ENCODE assay signal across 8 mouse cellular contexts in the genomic region with DNA sequence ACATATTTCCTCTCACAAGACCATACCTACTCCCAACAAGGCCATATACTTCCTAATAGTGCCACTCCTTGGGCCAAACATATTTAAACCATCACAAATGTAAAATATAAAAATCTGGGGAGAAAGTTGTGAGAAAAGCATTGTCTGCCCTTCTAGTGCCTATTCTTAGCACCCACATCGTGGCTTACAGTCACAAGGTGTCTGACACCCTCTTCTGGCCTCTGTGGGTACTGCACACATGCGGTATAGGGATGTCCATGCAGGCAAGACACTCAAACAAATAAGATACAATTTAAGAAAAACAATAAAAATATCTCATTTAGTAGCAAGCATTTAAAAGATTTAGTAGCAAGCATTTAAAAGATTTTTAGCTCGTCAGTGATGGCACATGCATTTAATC. TPM values are rescaled to one million over a fixed set of nuclear protein-coding genes. Genes with fewer than 3 reads are reported as not detected.
DNase-seq lines count a peak whose midpoint lies in the region; ATAC-seq lines count a peak whose summit lies in the region.

No protein-coding gene starts in this region.

- peak; percentile 90 for ATAC-seq in CD4-positive, CD25-positive, alpha-beta regulatory T cell, adult 4 months
- ATAC-seq in liver, embryonic 15.5 days (ENCODE audit: insufficient read depth), result peak; percentile 71

- DNase-seq in WW6 (ENCODE audit: low read depth, low spot score), result peak; percentile 46
- peak; percentile 80 to 91 for DNase-seq in cerebellum, postnatal 14 days
- peak; percentile 66 to 68 for DNase-seq in gastrocnemius, adult 8-10 months (ENCODE audit: low spot score in 2 of 2)
- DNase-seq in kidney, postnatal 10 days, result peak; percentile 91
- peak; percentile 43 for DNase-seq in retina, postnatal 7 days (ENCODE audit: low read depth, low spot score)
- peak; percentile 46 to 62 for DNase-seq in urinary bladder, adult 18-20 months (ENCODE audit: low spot score in 2 of 2)

- H3K4me2 ChIP-seq in liver, embryonic 15.5 days, result no peak overlapping the region

- H3K27me3 ChIP-seq in liver, embryonic 15.5 days, result no peaks in the 10 kb centered on the region

- no peak overlapping the region for H3K4me3 ChIP-seq in liver, embryonic 15.5 days (replicated peaks)

- H3K36me3 ChIP-seq in liver, embryonic 15.5 days (replicated peaks), result peaks cover 56% of the 10 kb centered on the region

- peaks cover 2% of the 10 kb centered on the region; the same call in 1 of the 2 replicates for H3K4me1 ChIP-seq in liver, embryonic 15.5 days (replicated peaks)

- no peak overlapping the region for H3K9ac ChIP-seq in liver, embryonic 15.5 days

- no peak overlapping the region for H3K27ac ChIP-seq in liver, embryonic 15.5 days (replicated peaks)

- 38% methylated on average over 3 of the region's 3 CpGs for WGBS in liver, embryonic 15.5 days (ENCODE audit: insufficient replicate concordance)

- H3K9me3 ChIP-seq in liver, embryonic 15.5 days (replicated peaks), result no peaks in the 10 kb centered on the region

RNA-seq across cellular contexts. Expression of gene Itgb1, which starts 23.8 kb away (rescaled TPM):
- 10 to 100 TPM; 67.0 to 77.7 TPM for polyA plus RNA-seq in CD4-positive, CD25-positive, alpha-beta regulatory T cell, adult 4 months (2017; shearing (Covaris generic))
- 100 to 1,000 TPM; 151 to 175 (median 167) TPM for total RNA-seq in gastrocnemius, adult 8-10 months (2022)
- polyA plus RNA-seq in liver, embryonic 15.5 days (2015; fragmentation: Nextera tagmentation; extraction: Ambion mirVana), result 73.1 and 73.9 TPM in 2 replicates
